Mouse (Mus musculus) limb, embryonic 12.5 days (tissue): ENCODE measurements around the gene Trrap. TPM values are rescaled to one million over a fixed set of nuclear protein-coding genes. Genes with fewer than 3 reads are reported as not detected.
"Not testable (repeated sequence)": the region's sequence is repeated elsewhere in the genome, so short reads cannot be mapped to it uniquely, and the experiment has no call there.

ENCODE experiments used
- ATAC-seq: fragments of 200-750 bp; cut with Nextera tagmentation; 2 replicates; pipeline ENCODE4 v1.8.0; 2017; ENCODE audit warnings: low read depth, moderate TSS enrichment; ENCODE audit not compliant: insufficient number of reproducible peaks, insufficient read depth, low FRiP score, low TSS enrichment
- H3K27ac ChIP-seq: fragments of 300-500 bp; sonication (generic); 2 replicates; pipeline ENCODE4 v1.5.1; 2016; ENCODE audit warnings: mild to moderate bottlenecking, moderate library complexity
- H3K27me3 ChIP-seq: fragments of 300-500 bp; sonication (generic); 2 replicates; pipeline ENCODE4 v1.6.1; 2016; ENCODE audit warnings: mild to moderate bottlenecking, moderate library complexity
- H3K36me3 ChIP-seq: fragments of 300-500 bp; sonication (generic); 2 replicates; pipeline ENCODE4 v1.6.1; 2016; ENCODE audit warnings: mild to moderate bottlenecking, moderate library complexity
- H3K4me1 ChIP-seq: fragments of 300-500 bp; sonication (generic); replicated peaks from 2 replicates; pipeline ENCODE4 v1.6.1; 2016
- H3K4me2 ChIP-seq: fragments of 300-500 bp; sonication (generic); 2 replicates; pipeline ENCODE4 v1.6.1; 2016; ENCODE audit warnings: mild to moderate bottlenecking, moderate library complexity
- H3K4me3 ChIP-seq: fragments of 300-500 bp; sonication (generic); replicated peaks from 2 replicates; pipeline ENCODE4 v1.5.1; 2016; ENCODE audit warnings: mild to moderate bottlenecking
- H3K9ac ChIP-seq: fragments of 300-500 bp; sonication (generic); replicated peaks from 2 replicates; pipeline ENCODE4 v1.6.1; 2016; ENCODE audit warnings: mild to moderate bottlenecking, moderate library complexity
- H3K9me3 ChIP-seq: fragments of 300-500 bp; sonication (generic); 2 replicates; pipeline ENCODE4 v1.6.1; 2016; ENCODE audit warnings: mild to moderate bottlenecking, moderate library complexity
- WGBS: fragments of 180-500 bp; shearing (Covaris S2); methylation state at CpG from one replicate; pipeline ENCODE4 v1.1.7; 2016; 5-methylcytosine and 5-hydroxymethylcytosine counted together
- polyA plus RNA-seq: library from polyadenylated mRNA; unstranded; fragments of >200 nt; fragmentation: Nextera tagmentation; extraction: Ambion mirVana; gene quantifications from 2 replicates; pipeline ENCODE4 v1.2.1, GENCODE M21; 2016

The Trrap gene
- 95.5 and 99.2 TPM in 2 replicates for polyA plus RNA-seq

- peak within 1 kb of the TSS; percentile 85 for H3K4me3 ChIP-seq
- peak; percentile 16 for ATAC-seq
- H3K36me3 ChIP-seq = peaks cover 19% of the 10 kb centered on the region
- peak within 1 kb of the TSS; percentile 96 for H3K27ac ChIP-seq
- not testable (repeated sequence) for H3K4me1 ChIP-seq, H3K27me3 ChIP-seq, H3K9me3 ChIP-seq
- peak within 1 kb of the TSS; percentile 93 for H3K9ac ChIP-seq
- 84% methylated on average over 14 of the region's 15 CpGs for WGBS
- H3K4me2 ChIP-seq = peak within 1 kb of the TSS; percentile 82
Measured at GRCm38 (mm10) chr5:144767106-144767798, at the start of gene Trrap. Trrap (plus strand) TSS chr5:144767732.

GRCm38 (mm10) chr5:144719781-144720180, 47.8 kb upstream of the Trrap start:
- H3K27me3 ChIP-seq = no peaks in the 10 kb centered on the region
- no peaks in the 10 kb centered on the region for H3K4me1 ChIP-seq
- H3K27ac ChIP-seq = no peak overlapping the region
- H3K9ac ChIP-seq = no peak overlapping the region
- H3K4me3 ChIP-seq = no peak overlapping the region
- H3K36me3 ChIP-seq = no peaks in the 10 kb centered on the region
- no peaks in the 10 kb centered on the region for H3K9me3 ChIP-seq
- 59% methylated on average over 6 of the region's 6 CpGs for WGBS
- H3K4me2 ChIP-seq = no peak overlapping the region
- ATAC-seq = no peak

- no peaks in the 10 kb centered on the region for H3K36me3 ChIP-seq
- 64% methylated on average over 4 of the region's 4 CpGs for WGBS
- no peak overlapping the region for H3K9ac ChIP-seq
- no peak overlapping the region for H3K27ac ChIP-seq
- H3K4me3 ChIP-seq = no peak overlapping the region
- ATAC-seq = no peak
- no peaks in the 10 kb centered on the region for H3K4me1 ChIP-seq
- no peaks in the 10 kb centered on the region for H3K9me3 ChIP-seq
- no peaks in the 10 kb centered on the region for H3K27me3 ChIP-seq
- H3K4me2 ChIP-seq = no peak overlapping the region
Measured at GRCm38 (mm10) chr5:144720281-144720680, 47.3 kb upstream of the Trrap start.

GRCm38 (mm10) chr5:144724926-144725325, 42.6 kb upstream of the Trrap start:
- no peak for ATAC-seq
- H3K9me3 ChIP-seq = no peaks in the 10 kb centered on the region
- 36% methylated on average over 2 of the region's 2 CpGs for WGBS
- peaks cover 12% of the 10 kb centered on the region for H3K27me3 ChIP-seq
- no peaks in the 10 kb centered on the region for H3K36me3 ChIP-seq
- H3K27ac ChIP-seq = no peak overlapping the region
- no peaks in the 10 kb centered on the region for H3K4me1 ChIP-seq
- no peak overlapping the region for H3K4me2 ChIP-seq
- no peak overlapping the region for H3K9ac ChIP-seq
- H3K4me3 ChIP-seq = no peak overlapping the region

GRCm38 (mm10) chr5:144725554-144725953, 42.0 kb upstream of the Trrap start:
- Histone ChIP-seq H3K27ac (no peak overlapping the region), H3K4me2 (no peak overlapping the region), H3K9ac (no peak overlapping the region), H3K4me3 (no peak overlapping the region), H3K4me1 (no peaks in the 10 kb centered on the region), H3K9me3 (no peaks in the 10 kb centered on the region), H3K27me3 (peaks cover 12% of the 10 kb centered on the region), H3K36me3 (no peaks in the 10 kb centered on the region)
- WGBS = 85% methylated on average over 3 of the region's 3 CpGs
- ATAC-seq = no peak

- 11% methylated on average over 9 of the region's 9 CpGs for WGBS
- Histone ChIP-seq H3K9me3 (no peaks in the 10 kb centered on the region), H3K27ac (no peak overlapping the region), H3K9ac (no peak overlapping the region), H3K4me3 (no peak overlapping the region), H3K4me1 (no peaks in the 10 kb centered on the region), H3K36me3 (no peaks in the 10 kb centered on the region), H3K4me2 (no peak overlapping the region), H3K27me3 (peaks cover 12% of the 10 kb centered on the region)
- no peak for ATAC-seq
Measured at GRCm38 (mm10) chr5:144727119-144727518, 40.4 kb upstream of the Trrap start.

- WGBS = 43% methylated on average over 5 of the region's 5 CpGs
- peaks cover 12% of the 10 kb centered on the region for H3K27me3 ChIP-seq
Measured at GRCm38 (mm10) chr5:144728237-144728636, 39.3 kb upstream of the Trrap start.

GRCm38 (mm10) chr5:144729216-144729615, 38.3 kb upstream of the Trrap start:
- Histone ChIP-seq H3K27ac (no peak overlapping the region), H3K4me3 (no peak overlapping the region), H3K9me3 (no peaks in the 10 kb centered on the region), H3K36me3 (no peaks in the 10 kb centered on the region), H3K4me1 (no peaks in the 10 kb centered on the region), H3K4me2 (no peak overlapping the region), H3K9ac (no peak overlapping the region), H3K27me3 (peaks cover 12% of the 10 kb centered on the region)
- WGBS = 83% methylated on average over 8 of the region's 8 CpGs
- ATAC-seq = no peak

More at GRCm38 (mm10) chr5:144728237-144728636, 39.3 kb upstream of the Trrap start:
- no peaks in the 10 kb centered on the region for H3K36me3 ChIP-seq
- no peak overlapping the region for H3K9ac ChIP-seq
- H3K4me3 ChIP-seq = no peak overlapping the region
- H3K4me1 ChIP-seq = no peaks in the 10 kb centered on the region
- no peak overlapping the region for H3K4me2 ChIP-seq
- no peaks in the 10 kb centered on the region for H3K9me3 ChIP-seq
- ATAC-seq = no peak
- no peak overlapping the region for H3K27ac ChIP-seq

GRCm38 (mm10) chr5:144733953-144734352, 33.6 kb upstream of the Trrap start:
- Histone ChIP-seq H3K36me3 (no peaks in the 10 kb centered on the region), H3K4me3 (no peak overlapping the region), H3K27me3 (peaks cover 8% of the 10 kb centered on the region; the same call in 1 of the 2 replicates), H3K9ac (no peak overlapping the region), H3K4me1 (no peaks in the 10 kb centered on the region), H3K27ac (no peak overlapping the region), H3K4me2 (no peak overlapping the region), H3K9me3 (no peaks in the 10 kb centered on the region)
- no peak for ATAC-seq
- WGBS = 32% methylated on average over 4 of the region's 4 CpGs

GRCm38 (mm10) chr5:144734949-144735348, 32.6 kb upstream of the Trrap start:
- Histone ChIP-seq H3K27me3 (0 out of 2 replicates have a peak, but pooled peaks cover 3% of the 10 kb centered on the region), H3K27ac (no peak overlapping the region; the same call in 1 of the 2 replicates), H3K4me2 (no peak overlapping the region), H3K4me1 (no peaks in the 10 kb centered on the region), H3K9ac (no peak overlapping the region), H3K36me3 (no peaks in the 10 kb centered on the region), H3K4me3 (no peak overlapping the region), H3K9me3 (no peaks in the 10 kb centered on the region)
- ATAC-seq = no peak
- 30% methylated on average over 8 of the region's 8 CpGs for WGBS

GRCm38 (mm10) chr5:144737101-144737500, 30.4 kb upstream of the Trrap start:
- H3K4me3 ChIP-seq = no peak overlapping the region
- no peaks in the 10 kb centered on the region for H3K4me1 ChIP-seq
- ATAC-seq = no peak
- no peak overlapping the region for H3K27ac ChIP-seq
- no peaks in the 10 kb centered on the region for H3K9me3 ChIP-seq
- H3K4me2 ChIP-seq = no peak overlapping the region
- WGBS = 92% methylated on average over 14 of the region's 14 CpGs
- no peaks in the 10 kb centered on the region for H3K36me3 ChIP-seq
- H3K27me3 ChIP-seq = 0 out of 2 replicates have a peak, but pooled peaks cover 3% of the 10 kb centered on the region
- H3K9ac ChIP-seq = no peak overlapping the region

- H3K4me1 ChIP-seq = peaks cover 6% of the 10 kb centered on the region
- ATAC-seq = no peak
- no peaks in the 10 kb centered on the region for H3K27me3 ChIP-seq
- no peak overlapping the region for H3K9ac ChIP-seq
- H3K27ac ChIP-seq = no peak overlapping the region
- WGBS = 6% methylated on average over 5 of the region's 5 CpGs
- peak overlapping the region; percentile 23 for H3K4me2 ChIP-seq
- no peaks in the 10 kb centered on the region for H3K9me3 ChIP-seq
- no peak overlapping the region for H3K4me3 ChIP-seq
- no peaks in the 10 kb centered on the region for H3K36me3 ChIP-seq
Measured at GRCm38 (mm10) chr5:144752432-144752831, 15.1 kb upstream of the Trrap start.
